Mouse (Mus musculus) lung, embryonic 15.5 days (tissue): ENCODE measurements at regions not wholly inside any gene's neighbourhood (a gene's known extent, or its start where the extent isn't known, plus 50 kb on each side); places are given as distances from the start of the nearest gene placed in this dataset.
A peak's percentile ranks its signal among the peaks of the same experiment; 100 is the strongest.

Source experiments
- ATAC-seq: fragments of 200-750 bp; cut with Nextera tagmentation; 2 replicates; pipeline ENCODE4 v1.8.0; 2017; ENCODE audit warnings: moderate number of reproducible peaks, borderline replicate concordance; ENCODE audit not compliant: low FRiP score, low TSS enrichment; ENCODE audit errors: extremely low read depth
- H3K27ac ChIP-seq: fragments of 300-500 bp; sonication (generic); 2 replicates; pipeline ENCODE4 v1.5.1; 2015; ENCODE audit warnings: moderate library complexity, mild to moderate bottlenecking, inconsistent platforms
- H3K27me3 ChIP-seq: fragments of 300-500 bp; sonication (generic); 2 replicates; pipeline ENCODE4 v1.6.1; 2015; ENCODE audit warnings: inconsistent platforms
- H3K36me3 ChIP-seq: fragments of 300-500 bp; sonication (generic); 2 replicates; pipeline ENCODE4 v1.6.1; 2015; ENCODE audit warnings: inconsistent platforms
- H3K4me1 ChIP-seq: fragments of 300-500 bp; sonication (generic); 2 replicates; pipeline ENCODE4 v1.6.1; 2015; ENCODE audit warnings: inconsistent platforms
- H3K4me2 ChIP-seq: fragments of 300-500 bp; sonication (generic); 2 replicates; pipeline ENCODE4 v1.6.1; 2015; ENCODE audit warnings: inconsistent platforms, mild to moderate bottlenecking, moderate library complexity
- H3K4me3 ChIP-seq: fragments of 300-500 bp; sonication (generic); 2 replicates; pipeline ENCODE4 v1.5.1; 2015; ENCODE audit warnings: mild to moderate bottlenecking, inconsistent platforms
- H3K9ac ChIP-seq: fragments of 300-500 bp; sonication (generic); 2 replicates; pipeline ENCODE4 v1.6.1; 2015; ENCODE audit warnings: inconsistent platforms
- H3K9me3 ChIP-seq: fragments of 300-500 bp; sonication (generic); 2 replicates; pipeline ENCODE4 v1.6.1; 2016; ENCODE audit warnings: inconsistent platforms
- WGBS: fragments of 180-500 bp; shearing (Covaris S2); methylation state at CpG from one replicate; pipeline ENCODE4 v1.1.7; 2015; 5-methylcytosine and 5-hydroxymethylcytosine counted together

DNA sequence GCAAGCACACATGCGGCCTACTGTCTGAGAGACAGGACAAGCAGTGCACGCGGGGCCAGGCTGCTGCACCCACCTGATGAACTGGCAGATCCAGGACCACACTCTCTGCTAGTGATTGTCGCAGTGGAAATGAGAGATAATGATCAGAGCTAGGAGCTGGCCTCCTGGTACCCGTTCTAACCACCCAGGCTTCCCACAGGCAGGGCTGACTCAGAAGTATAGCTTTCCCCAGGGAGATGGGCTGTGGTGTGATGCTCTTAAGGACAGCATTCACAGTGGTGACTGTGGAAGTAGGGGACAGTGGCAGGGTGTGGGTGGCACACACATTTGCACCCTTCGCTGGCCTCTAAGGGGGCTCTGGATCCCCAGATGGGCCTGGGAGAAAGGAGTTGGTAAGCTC, 128.0 kb downstream of the Kif26a start:
- Histone ChIP-seq H3K9ac (no peak overlapping the region), H3K4me3 (no peak overlapping the region), H3K36me3 (no peaks in the 10 kb centered on the region), H3K4me2 (no peak overlapping the region), H3K27me3 (no peaks in the 10 kb centered on the region), H3K9me3 (no peaks in the 10 kb centered on the region), H3K4me1 (0 out of 2 replicates have a peak, but pooled peaks cover 5% of the 10 kb centered on the region), H3K27ac (no peak overlapping the region)
- 75% methylated on average over 6 of the region's 6 CpGs for WGBS
- ATAC-seq: no peak

DNA sequence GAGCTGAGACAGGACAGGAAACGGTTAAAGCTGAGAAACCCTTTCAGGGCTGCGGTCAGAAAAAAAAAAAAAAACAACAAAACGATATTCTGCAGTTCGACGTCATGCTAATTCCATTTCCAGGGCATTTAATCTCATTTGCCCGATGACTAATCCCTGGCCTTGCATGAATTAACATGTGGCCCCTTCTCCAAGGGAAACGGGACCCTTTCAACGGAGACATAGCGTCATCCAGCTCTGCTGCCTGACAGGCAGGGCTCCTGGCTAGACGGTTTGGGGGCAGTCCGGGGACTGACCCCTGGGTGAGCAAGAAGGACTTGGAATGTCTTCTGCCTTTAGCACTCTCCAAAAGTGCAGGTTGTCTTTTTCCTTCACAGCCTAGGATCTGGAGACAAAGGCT, 128.7 kb downstream of the Kif26a start:
- Histone ChIP-seq H3K27ac (no peak overlapping the region), H3K36me3 (no peaks in the 10 kb centered on the region), H3K4me2 (no peak overlapping the region), H3K4me1 (0 out of 2 replicates have a peak, but pooled peaks cover 5% of the 10 kb centered on the region), H3K27me3 (no peaks in the 10 kb centered on the region), H3K9ac (no peak overlapping the region), H3K9me3 (no peaks in the 10 kb centered on the region), H3K4me3 (no peak overlapping the region)
- WGBS: 28% methylated on average over 11 of the region's 11 CpGs
- no peak for ATAC-seq

DNA sequence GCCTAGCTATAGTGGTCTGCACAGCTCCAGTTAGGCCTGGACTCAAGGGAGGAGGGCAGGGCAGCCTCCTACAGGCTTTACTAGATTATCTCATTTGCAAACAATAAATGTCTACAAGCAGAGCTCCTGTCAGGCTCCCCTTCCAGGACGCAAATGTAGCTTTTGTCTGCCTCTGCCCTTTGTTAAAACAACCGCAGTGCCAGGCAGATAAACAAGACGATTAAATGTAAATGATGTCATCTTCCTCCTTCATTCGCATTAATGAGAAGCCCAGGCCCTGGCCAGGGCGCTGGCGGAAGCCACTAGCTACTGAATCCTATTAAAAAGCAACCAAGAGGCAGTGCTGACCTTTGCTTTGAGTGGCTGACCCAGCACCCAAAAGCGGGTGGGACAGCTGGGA, 130.6 kb downstream of the Kif26a start:
- Histone ChIP-seq H3K27me3 (no peaks in the 10 kb centered on the region), H3K4me1 (0 out of 2 replicates have a peak, but pooled peaks cover 5% of the 10 kb centered on the region), H3K9me3 (no peaks in the 10 kb centered on the region), H3K4me2 (no peak overlapping the region), H3K36me3 (no peaks in the 10 kb centered on the region), H3K9ac (no peak overlapping the region), H3K4me3 (no peak overlapping the region), H3K27ac (no peak overlapping the region)
- WGBS: 35% methylated on average over 7 of the region's 7 CpGs
- no peak for ATAC-seq

DNA sequence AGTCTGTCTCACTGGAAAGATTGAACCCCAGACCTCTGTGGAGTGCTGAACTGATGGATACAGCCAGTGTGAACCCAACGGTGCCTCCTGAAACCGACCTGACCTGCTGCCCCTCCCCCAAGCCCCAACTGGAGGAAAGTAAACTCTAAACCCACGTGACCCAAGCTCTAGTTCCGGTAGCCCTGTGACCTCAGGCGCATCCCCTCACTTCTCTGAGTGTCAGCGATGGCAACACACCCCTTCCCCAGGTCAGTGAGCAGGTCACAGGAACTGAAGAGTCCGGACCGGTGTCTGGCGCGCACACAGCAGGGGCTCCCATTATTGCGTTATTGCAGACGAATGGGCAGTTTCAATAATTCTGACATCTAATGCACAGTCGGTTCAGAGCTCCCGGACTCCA, 131.5 kb downstream of the Kif26a start:
- no peak overlapping the region for H3K4me2 ChIP-seq

DNA sequence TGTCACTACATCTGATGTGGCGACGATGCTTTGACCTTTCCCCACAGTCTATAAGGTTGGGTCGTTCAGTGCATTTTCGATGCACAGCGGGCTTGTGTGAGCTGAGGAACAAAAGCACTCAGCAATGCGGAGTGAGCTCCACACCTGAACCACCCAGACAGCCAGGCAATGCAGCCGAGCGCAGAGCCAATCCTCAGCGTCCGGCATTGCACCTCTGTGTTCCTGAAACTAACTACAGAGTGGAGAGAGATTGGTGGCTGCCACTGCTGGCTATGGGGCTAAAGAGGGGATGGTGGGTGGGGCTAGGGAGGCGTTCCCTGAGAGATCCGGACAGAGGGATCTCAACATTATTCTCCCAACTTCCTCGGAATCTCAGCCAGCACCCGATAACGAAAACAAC, 139.1 kb downstream of the Kif26a start:
- Histone ChIP-seq H3K9me3 (no peaks in the 10 kb centered on the region), H3K36me3 (no peaks in the 10 kb centered on the region), H3K27ac (no peak overlapping the region), H3K4me2 (peak overlapping the region; percentile 10; the same call in 1 of the 2 replicates), H3K27me3 (no peaks in the 10 kb centered on the region), H3K9ac (no peak overlapping the region), H3K4me3 (no peak overlapping the region), H3K4me1 (no peaks in the 10 kb centered on the region; the same call in 1 of the 2 replicates)
- 42% methylated on average over 15 of the region's 15 CpGs for WGBS
- ATAC-seq: no peak

More for the DNA sequence above, 131.5 kb downstream of the Kif26a start:
- Histone ChIP-seq H3K27ac (no peak overlapping the region), H3K4me1 (0 out of 2 replicates have a peak, but pooled peaks cover 5% of the 10 kb centered on the region), H3K9me3 (no peaks in the 10 kb centered on the region), H3K27me3 (no peaks in the 10 kb centered on the region), H3K9ac (no peak overlapping the region), H3K4me3 (no peak overlapping the region), H3K36me3 (no peaks in the 10 kb centered on the region)
- 50% methylated on average over 14 of the region's 14 CpGs for WGBS
- ATAC-seq: no peak

DNA sequence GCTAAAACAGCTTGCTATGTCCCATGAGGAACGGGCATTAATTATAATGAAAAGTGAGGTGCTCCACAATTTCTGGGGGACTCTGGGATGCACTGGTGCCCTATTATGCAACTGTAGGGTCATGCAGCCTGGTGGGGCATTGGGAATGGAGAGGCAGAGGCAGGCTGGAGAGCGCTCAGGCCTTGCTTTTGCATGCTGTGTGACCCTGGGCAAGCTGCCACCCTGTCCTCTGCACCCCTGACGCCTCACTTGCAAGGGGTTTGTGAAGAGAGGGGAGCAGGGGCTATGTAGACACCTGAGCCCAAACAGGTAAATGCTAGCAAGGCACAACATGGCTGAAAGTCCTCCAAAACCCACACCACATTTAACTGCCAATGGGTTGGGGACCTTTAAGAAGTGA, 142.8 kb downstream of the Kif26a start:
- Histone ChIP-seq H3K27ac (no peak overlapping the region), H3K9me3 (no peaks in the 10 kb centered on the region), H3K9ac (no peak overlapping the region), H3K4me3 (no peak overlapping the region), H3K27me3 (no peaks in the 10 kb centered on the region), H3K4me1 (no peaks in the 10 kb centered on the region; the same call in 1 of the 2 replicates), H3K4me2 (no peak overlapping the region), H3K36me3 (no peaks in the 10 kb centered on the region)
- WGBS: 73% methylated on average over 3 of the region's 3 CpGs
- no peak for ATAC-seq

DNA sequence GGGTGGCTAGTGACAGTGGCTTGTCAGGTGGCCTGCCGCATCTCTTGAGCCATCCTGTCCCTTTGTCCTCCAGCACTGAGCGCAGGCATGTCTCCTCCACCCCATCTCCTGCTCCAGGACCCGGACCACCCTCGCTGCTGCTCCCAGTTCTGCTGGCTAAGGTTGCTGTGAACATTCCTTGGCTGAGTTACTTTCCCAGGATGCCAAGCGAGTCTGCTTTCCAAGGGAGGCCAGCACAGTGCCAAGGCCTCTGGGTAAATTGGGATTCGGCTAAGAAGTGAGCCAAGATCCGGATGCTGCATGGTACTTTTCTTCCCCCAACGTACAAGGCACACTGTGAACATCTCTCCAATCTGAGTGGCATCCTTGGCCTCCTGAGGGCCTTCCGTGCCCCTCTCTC, 144.3 kb downstream of the Kif26a start:
- WGBS: 77% methylated on average over 9 of the region's 9 CpGs
- H3K27me3 ChIP-seq: no peaks in the 10 kb centered on the region
- no peak overlapping the region for H3K4me2 ChIP-seq
- H3K9ac ChIP-seq: no peak overlapping the region
- no peaks in the 10 kb centered on the region for H3K9me3 ChIP-seq
- H3K4me1 ChIP-seq: no peaks in the 10 kb centered on the region; the same call in 1 of the 2 replicates
- ATAC-seq: no peak
- H3K27ac ChIP-seq: no peak overlapping the region
- no peak overlapping the region for H3K4me3 ChIP-seq
- H3K36me3 ChIP-seq: no peaks in the 10 kb centered on the region

DNA sequence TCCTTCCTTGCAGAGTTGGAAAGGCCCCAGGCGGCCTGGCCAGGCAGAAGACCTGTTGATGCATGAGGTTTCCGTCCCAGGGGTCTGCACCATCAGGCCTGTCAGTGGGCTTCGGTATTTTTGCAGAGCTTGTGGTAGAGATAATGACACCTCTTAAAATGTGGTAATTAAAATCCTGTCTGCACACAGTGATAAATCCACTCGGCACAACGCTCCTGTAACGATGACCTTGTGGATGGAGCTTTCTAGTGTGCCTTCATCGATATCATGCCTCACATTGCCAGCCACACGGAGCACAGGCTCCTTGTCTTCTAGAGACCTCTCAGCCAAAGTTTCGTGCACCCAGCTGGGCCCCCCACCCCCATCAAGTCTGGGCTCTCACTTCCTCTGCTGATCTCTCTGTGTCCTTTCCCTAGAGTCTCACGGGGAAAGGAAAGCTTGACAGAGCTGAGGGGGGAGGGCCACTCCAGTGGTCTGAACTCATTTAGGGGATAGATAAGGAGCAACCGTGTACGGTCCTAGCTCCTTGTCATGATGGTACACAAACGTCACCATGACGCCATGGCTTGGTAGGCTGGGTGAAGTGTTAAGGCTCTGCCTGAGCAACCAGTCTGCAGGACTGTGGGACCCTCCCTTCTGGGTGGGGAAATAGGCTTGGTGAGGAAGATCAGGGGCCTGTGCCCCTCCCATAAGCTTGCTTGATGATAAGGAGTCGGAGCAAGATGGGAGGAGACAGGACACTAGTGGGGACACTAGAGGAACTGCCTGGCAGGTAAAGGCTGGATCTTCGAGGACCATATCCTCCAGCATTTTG, 145.9 kb downstream of the Kif26a start:
- Histone ChIP-seq H3K27ac (no peak overlapping the region), H3K4me2 (no peak overlapping the region), H3K4me1 (no peaks in the 10 kb centered on the region; the same call in 1 of the 2 replicates), H3K27me3 (no peaks in the 10 kb centered on the region), H3K36me3 (no peaks in the 10 kb centered on the region), H3K4me3 (no peak overlapping the region), H3K9me3 (no peaks in the 10 kb centered on the region), H3K9ac (no peak overlapping the region)
- ATAC-seq: no peak
- 44% methylated on average over 16 of the region's 16 CpGs for WGBS

DNA sequence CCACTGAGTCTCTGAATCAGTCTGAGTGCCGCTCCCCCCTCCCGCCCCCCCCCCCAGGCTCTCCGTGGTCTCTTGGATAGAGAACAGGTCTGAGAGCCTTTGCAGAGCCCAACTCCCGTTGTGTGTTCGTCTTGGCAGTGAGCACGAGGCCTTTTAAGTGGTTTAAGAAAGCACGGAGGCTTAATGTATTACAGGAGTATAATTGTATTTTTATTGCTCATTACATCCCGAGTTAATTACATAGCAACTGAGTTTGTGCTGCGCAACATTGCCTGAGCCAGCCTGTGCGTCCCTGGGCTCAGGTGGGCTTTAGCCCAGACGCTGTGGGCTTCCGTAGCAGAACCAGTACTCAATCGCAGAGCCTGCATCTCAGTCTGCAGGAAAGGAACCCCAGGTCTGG, 147.1 kb downstream of the Kif26a start:
- Histone ChIP-seq H3K4me2 (no peak overlapping the region), H3K27ac (no peak overlapping the region), H3K9ac (no peak overlapping the region), H3K9me3 (no peaks in the 10 kb centered on the region), H3K4me3 (no peak overlapping the region), H3K36me3 (no peaks in the 10 kb centered on the region), H3K4me1 (no peaks in the 10 kb centered on the region; the same call in 1 of the 2 replicates), H3K27me3 (no peaks in the 10 kb centered on the region)
- 77% methylated on average over 13 of the region's 13 CpGs for WGBS
- no peak for ATAC-seq

DNA sequence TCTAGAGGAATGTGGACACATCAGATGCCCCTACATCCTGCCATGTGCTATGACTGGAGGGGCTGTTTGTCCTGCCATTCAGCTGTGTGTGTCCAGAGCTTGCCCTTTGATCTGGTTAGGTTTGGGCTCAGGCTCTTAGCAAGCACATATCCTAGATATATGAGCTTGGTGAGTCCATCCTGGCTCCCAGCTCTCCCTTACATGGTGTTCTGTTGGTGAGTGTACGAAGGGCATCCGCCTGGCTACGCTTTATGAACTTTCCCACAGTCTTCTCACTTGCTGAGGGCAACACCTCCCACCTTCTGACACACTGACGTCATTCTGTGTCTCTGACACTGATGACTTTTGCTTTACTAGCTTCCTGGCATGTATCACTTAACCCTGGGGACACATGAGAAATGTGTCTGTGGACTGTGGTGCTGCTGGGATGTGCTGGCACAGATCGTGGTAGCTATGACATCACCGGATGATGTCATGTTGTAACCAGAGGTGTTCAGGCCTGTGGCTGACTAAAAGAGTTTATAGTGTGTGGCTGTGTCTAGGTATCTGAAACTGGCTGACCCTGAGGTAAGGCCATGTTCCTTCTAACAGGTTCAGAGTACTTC, 149.4 kb downstream of the Kif26a start:
- H3K4me3 ChIP-seq: no peak overlapping the region
- ATAC-seq: no peak
- no peaks in the 10 kb centered on the region for H3K9me3 ChIP-seq
- no peak overlapping the region for H3K27ac ChIP-seq
- H3K36me3 ChIP-seq: no peaks in the 10 kb centered on the region
- no peaks in the 10 kb centered on the region for H3K4me1 ChIP-seq
- no peak overlapping the region for H3K4me2 ChIP-seq
- WGBS: 72% methylated on average over 6 of the region's 6 CpGs
- no peak overlapping the region for H3K9ac ChIP-seq
- no peaks in the 10 kb centered on the region for H3K27me3 ChIP-seq

DNA sequence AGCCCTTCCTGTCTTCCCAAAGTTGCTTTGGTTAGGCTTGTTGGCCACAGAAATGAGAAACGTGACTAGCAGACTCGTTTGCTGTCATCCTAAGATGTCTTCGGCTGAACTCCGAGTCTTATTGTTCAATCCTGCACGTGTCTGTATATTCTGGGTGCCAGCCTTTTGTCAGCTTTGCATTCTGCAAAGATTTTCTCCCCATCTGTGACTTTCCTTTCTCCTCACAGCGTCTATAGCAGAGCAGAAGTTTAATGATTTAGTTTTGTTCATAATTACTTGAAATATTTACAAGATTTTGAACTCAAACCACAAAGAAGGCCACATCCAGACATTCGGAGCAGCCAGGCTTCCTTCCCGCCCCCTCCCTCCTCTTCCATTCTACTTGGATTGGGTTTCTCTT, 152.5 kb downstream of the Kif26a start:
- no peak overlapping the region for H3K4me2 ChIP-seq
- no peak overlapping the region for H3K4me3 ChIP-seq
- H3K4me1 ChIP-seq: no peaks in the 10 kb centered on the region
- no peaks in the 10 kb centered on the region; the same call in 1 of the 2 replicates for H3K27me3 ChIP-seq
- no peak overlapping the region for H3K27ac ChIP-seq
- 84% methylated on average over 8 of the region's 8 CpGs for WGBS
- no peak overlapping the region for H3K9ac ChIP-seq
- H3K9me3 ChIP-seq: no peaks in the 10 kb centered on the region
- no peak for ATAC-seq
- H3K36me3 ChIP-seq: no peaks in the 10 kb centered on the region

DNA sequence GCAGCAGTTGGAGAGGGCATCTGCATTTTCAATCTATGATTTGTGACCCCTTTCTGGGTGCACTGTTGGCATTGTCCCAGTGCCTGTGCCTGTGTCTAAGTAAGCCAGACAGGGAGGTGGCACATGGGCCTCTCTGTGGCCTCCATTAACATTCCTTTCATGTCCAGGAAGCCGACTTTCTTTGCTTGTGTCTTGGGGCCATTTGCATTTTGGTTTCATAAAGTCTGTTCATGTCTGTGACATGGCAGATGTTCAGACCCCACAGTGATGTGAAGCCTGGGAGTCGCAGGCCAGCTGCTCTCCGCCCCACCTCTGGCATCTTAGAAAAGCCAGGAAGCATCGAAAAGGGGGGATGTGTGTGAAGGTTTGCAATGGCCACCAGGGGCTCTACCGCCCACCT, 153.1 kb downstream of the Kif26a start:
- Histone ChIP-seq H3K27ac (no peak overlapping the region), H3K9ac (no peak overlapping the region), H3K9me3 (no peaks in the 10 kb centered on the region), H3K4me1 (no peaks in the 10 kb centered on the region), H3K27me3 (no peaks in the 10 kb centered on the region; the same call in 1 of the 2 replicates), H3K36me3 (no peaks in the 10 kb centered on the region), H3K4me3 (no peak overlapping the region), H3K4me2 (no peak overlapping the region)
- no peak for ATAC-seq
- 67% methylated on average over 5 of the region's 5 CpGs for WGBS
